Mouse (Mus musculus) gastrocnemius, postnatal 14 days (tissue): Measurements from ENCODE around the gene Apol9b. TPM values are rescaled to one million over a fixed set of nuclear protein-coding genes. Genes with fewer than 3 reads are reported as not detected.
A peak's percentile ranks its signal among the peaks of the same experiment; 100 is the strongest.
"Not testable (repeated sequence)": the region's sequence is repeated elsewhere in the genome, so short reads cannot be mapped to it uniquely, and the experiment has no call there.

Experiments used
- DNase-seq: peaks from one replicate; pipeline ENCODE4 v3.0.0; 2021; ENCODE audit warnings: mixed read lengths
- intact Hi-C: fragments of 180-260 bp; cut with DNase I; formaldehyde crosslinking; loops from one replicate; pipeline ENCODE4 v1.15.1; 2025; ENCODE audit warnings: low total_unique reads
- long read RNA-seq, 2 experiments: library from polyadenylated mRNA; stranded (forward); transcript quantifications; one replicate each; pipeline ENCODE4 v2.0.0; 2021
- total RNA-seq, 2 experiments: library from RNA; stranded (reverse); gene quantifications; 2 replicates each; pipeline ENCODE4 v1.2.3; 2021

Gene Apol9b
- not detected for total RNA-seq
- long read RNA-seq, experiment 1, result 0 reads
- long read RNA-seq, experiment 2, result 0 reads

DNA sequence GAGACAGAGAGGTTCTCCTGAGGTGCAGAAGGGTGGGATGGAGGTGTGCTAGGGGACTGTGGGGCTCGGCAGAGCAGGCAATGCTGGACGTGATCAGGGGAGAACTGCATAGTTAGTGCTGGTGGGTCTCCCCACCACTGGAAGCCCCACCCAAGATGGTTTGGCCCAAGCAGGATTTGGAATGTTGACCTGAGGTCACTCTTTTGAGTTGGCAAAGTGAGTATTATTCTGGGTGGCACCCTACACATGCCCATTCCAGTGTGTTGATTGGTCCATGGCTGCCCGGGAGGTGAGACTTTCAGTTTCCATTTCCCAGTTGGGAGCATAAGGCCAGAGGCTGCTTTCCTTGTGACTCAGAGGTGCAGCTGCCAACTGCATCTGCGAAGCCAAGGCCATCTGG lies at the start of gene Apol9b:
Apol9b (plus strand) TSS at position 301 of the 400 bp plus-strand sequence.
- intact Hi-C loops, DNase-seq: not testable (repeated sequence)

GRCm38 (mm10) chr15:77683944-77684343 lies 44.9 kb upstream of the Apol9b start:
- DNase-seq, result peak; percentile 28
- intact Hi-C loops, result not testable (repeated sequence)

DNA sequence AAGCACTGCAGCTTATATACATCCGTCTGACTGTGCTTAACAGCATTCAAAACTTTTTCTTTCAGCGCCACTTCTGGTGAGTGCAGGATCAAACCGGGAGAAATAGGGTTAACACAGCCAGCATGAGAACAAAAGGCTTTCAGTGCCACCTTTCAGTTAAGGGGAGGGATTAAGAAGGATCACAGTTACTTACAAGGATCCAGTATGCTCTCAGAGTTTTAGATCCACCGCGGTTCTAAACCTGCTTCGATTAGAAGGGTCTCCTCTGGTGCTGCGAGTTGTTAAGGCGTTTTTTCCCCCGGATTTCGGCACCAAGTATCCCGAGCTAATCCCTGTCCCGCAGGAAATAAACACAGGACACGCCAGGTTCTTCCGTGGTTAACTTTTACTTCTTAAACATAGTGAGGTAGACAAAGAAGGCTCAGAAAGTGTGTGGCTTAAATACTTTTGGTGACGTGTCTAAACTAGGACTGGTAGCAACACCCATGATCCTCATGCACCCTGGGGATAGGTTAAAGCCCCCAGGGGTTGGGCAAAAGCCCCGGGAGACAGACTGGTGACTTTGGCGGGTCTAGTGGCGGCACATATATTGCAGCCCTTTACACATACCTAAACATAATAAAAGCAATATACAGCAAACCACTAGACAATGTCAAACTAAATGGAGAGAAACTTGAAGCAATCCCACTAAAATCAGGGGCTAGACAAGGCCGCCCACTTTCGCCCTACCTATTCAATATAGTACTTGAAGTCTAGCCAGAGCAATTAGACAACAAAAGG lies 37.1 kb upstream of the Apol9b start:
- DNase-seq, intact Hi-C loops: not testable (repeated sequence)

- DNase-seq, intact Hi-C loops: not testable (repeated sequence)
Measured at GRCm38 (mm10) chr15:77694687-77695295, 34.0 kb upstream of the Apol9b start.

- intact Hi-C loops, result not testable (repeated sequence)
Measured at GRCm38 (mm10) chr15:77698656-77699055, 30.2 kb upstream of the Apol9b start, which contains the start of gene Apol7e. TSS of gene Apol7e (plus strand) at chr15:77698857.

DNA sequence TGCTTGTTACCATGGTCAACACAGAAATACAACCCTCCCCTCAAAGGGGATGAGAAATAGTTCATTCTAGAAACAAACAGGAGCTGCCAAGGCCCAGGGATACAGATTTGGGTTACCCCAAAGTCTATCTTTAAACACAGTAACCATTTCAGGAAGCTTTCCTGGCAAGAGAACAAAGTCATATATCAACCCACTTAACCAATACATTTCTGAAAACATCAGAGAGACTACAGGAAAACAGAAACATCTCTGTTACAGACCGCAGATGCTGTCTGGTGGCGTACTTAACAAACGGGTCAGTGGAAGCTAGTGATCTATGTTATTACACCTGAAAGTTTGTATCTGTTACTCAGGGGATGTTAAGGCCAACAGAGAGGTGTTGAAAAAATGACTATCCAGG lies 23.5 kb upstream of the Apol9b start:
- DNase-seq, intact Hi-C loops: not testable (repeated sequence)

More at GRCm38 (mm10) chr15:77698656-77699055, 30.2 kb upstream of the Apol9b start, which contains the start of gene Apol7e:
- not testable (repeated sequence) for DNase-seq

- DNase-seq, intact Hi-C loops: not testable (repeated sequence)
Measured at GRCm38 (mm10) chr15:77708936-77709335, 19.9 kb upstream of the Apol9b start.

DNA sequence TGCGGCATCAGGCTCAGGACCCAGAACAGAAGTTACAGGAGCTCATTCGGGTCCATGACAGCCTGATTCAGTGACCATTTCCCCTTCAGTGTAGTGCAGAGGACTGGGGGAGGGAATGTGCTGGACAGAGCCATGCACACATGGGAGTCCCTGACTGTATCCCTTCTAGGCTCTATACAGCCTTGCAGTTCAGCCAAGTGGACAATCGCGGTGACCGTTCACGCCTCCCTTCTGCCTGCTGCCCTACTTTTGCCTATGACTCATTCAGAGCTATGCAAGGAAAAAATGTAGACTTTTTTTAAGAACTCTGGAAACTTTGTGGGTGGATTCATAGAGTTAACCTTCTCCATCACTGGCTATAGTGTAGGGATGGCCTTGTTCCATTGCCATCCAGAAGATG lies 10.6 kb upstream of the Apol9b start:
- DNase-seq, intact Hi-C loops: not testable (repeated sequence)

DNA sequence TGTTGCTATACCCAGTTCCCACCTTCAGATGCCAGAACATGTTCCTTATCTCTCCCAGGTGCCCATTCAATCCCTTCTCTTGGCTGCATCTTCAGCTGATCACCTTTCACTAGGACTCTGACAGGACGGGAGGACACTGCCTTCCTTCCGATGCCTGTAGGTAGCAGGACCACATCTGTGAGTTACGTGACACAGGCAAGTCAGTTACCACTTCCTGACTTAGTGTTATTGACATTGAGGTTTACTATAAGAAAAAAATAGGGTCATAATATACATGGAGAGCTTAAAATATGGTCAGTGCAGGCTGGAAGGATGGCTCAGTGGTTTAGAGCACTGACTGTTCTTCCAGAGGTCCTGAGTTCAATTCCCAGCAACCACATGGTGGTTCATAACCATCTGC lies 7.3 kb upstream of the Apol9b start:
- intact Hi-C loops, result not testable (repeated sequence)

DNA sequence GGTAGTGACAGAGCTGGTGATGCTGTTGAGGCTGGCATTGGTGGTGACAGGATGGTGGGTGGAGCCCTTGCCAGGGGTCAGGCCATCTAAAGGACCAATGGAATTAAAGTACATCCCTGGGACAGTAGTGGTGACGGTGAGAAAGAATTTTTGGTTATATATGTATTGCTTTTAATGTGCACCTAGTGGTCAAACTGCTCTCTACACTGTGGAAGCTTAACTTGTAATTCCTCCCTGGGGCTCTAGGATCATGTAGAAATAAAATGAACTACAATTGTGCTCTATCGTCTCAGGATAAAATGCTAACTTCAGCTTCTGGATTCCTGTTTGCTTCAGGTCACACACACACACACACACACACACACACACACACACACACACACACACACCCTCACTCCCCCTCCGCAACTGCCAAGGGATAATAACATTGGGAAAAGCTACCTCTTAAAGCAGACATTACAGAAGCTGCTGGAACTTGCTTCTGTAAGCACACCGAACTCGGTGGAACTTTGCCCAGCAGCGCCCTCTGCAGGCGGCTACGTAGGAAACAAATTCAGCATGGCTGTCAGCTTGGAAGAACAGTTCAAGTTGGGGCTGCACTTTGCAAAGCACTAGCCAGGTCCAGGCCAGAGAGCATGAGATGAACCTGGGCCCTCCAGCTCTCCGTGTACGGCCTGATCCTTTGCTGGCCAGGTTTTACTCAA lies 4.5 kb upstream of the Apol9b start:
- DNase-seq, intact Hi-C loops: not testable (repeated sequence)

More for the DNA sequence above, 7.3 kb upstream of the Apol9b start:
- not testable (repeated sequence) for DNase-seq

- DNase-seq, intact Hi-C loops: not testable (repeated sequence)
Measured at GRCm38 (mm10) chr15:77725393-77726020, 3.3 kb upstream of the Apol9b start.

- DNase-seq, intact Hi-C loops: not testable (repeated sequence)
Measured at GRCm38 (mm10) chr15:77727139-77727538, 1.7 kb upstream of the Apol9b start.

DNA sequence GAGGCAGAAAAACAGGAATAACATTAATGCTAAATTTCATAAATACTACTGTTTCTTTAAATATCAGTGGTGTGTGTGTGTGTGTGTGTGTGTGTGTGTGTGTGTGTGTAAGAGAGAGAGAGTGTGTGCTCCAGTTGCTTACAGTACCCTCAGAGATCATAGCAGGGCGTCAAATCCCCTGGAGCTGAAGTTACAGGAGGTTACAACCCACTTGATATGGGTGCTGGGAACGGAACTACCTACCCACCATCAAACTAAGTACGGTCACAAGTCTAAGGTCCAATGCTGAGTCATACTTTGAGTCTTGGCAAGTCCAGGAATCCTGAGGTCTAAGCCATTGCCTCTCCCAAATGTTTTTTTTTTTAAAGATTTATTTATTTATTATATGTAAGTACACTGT lies 1.1 kb upstream of the Apol9b start:
- DNase-seq, intact Hi-C loops: not testable (repeated sequence)

- DNase-seq, result no peak
- intact Hi-C loops, result no loop called here
Measured at GRCm38 (mm10) chr15:77731605-77732004, 2.8 kb downstream of the Apol9b start.

- intact Hi-C loops, DNase-seq: not testable (repeated sequence)
Measured at GRCm38 (mm10) chr15:77732851-77733250, 4.0 kb downstream of the Apol9b start.

DNA sequence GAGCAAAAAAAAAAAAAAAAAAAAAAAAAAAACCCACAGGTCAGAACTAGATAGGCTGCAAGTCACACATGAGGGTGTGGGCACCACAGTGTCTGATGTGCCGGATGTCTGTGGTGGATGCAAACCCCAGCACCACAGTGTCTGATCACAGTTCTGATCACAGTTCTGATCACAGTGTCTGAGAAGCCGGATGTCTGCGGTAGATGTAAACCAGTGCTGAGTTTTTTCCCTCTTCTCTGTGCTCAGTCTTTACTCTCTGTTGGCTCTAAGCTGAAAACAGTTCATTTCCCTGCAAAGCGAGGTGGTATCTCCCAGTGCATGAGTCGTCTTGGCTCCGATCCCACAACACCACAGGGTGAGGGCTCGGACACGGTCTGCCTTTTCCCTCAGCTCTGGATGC lies 4.5 kb downstream of the Apol9b start:
- DNase-seq, intact Hi-C loops: not testable (repeated sequence)

- intact Hi-C loops, DNase-seq: not testable (repeated sequence)
Measured at GRCm38 (mm10) chr15:77733903-77734302, 5.1 kb downstream of the Apol9b start.

GRCm38 (mm10) chr15:77740511-77741297 lies 11.9 kb downstream of the Apol9b start:
- DNase-seq, result no peak
- intact Hi-C loops, result no loop called here

DNA sequence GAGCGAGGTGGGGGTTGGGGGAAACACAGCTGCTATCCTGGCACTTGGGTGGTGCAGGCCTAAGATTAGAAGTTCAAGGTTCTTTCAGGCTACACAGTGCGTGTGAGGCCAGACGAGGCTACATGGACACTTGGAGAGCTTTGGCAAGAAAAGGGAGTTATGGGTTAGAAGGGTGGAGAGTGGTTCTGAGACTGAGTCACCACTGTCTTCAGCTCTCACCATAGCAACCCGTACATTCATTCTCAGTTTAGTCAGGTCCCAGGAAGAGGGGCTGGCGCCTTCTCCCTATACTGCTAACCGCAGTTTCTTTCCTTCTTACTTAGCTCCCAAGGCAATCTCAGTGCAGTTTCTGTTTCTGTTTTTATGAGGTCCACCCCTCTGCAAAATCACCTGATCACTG lies 12.7 kb downstream of the Apol9b start:
- DNase-seq, intact Hi-C loops: not testable (repeated sequence)
